Mouse (Mus musculus) gastrocnemius, adult 8-10 months (tissue): ENCODE data around the gene Htr2c. TPM values are rescaled to one million over a fixed set of nuclear protein-coding genes. Genes with fewer than 3 reads are reported as not detected.

Experiments used
- DNase-seq, 2 experiments: peaks; one replicate each; pipeline ENCODE4 v3.0.0; 2022; ENCODE audit warnings: low spot score in 2 of 2
- microRNA-seq: library from miRNA; unstranded; fragments of <30 nt; microRNA quantifications from one replicate; pipeline ENCODE4 v1.2.0, GENCODE M21; 2022
- total RNA-seq, 4 experiments: library from RNA; stranded (reverse); gene quantifications; 2 replicates each; pipeline ENCODE4 v1.2.4; 2022

Gene Htr2c
- not detected for total RNA-seq

DNA sequence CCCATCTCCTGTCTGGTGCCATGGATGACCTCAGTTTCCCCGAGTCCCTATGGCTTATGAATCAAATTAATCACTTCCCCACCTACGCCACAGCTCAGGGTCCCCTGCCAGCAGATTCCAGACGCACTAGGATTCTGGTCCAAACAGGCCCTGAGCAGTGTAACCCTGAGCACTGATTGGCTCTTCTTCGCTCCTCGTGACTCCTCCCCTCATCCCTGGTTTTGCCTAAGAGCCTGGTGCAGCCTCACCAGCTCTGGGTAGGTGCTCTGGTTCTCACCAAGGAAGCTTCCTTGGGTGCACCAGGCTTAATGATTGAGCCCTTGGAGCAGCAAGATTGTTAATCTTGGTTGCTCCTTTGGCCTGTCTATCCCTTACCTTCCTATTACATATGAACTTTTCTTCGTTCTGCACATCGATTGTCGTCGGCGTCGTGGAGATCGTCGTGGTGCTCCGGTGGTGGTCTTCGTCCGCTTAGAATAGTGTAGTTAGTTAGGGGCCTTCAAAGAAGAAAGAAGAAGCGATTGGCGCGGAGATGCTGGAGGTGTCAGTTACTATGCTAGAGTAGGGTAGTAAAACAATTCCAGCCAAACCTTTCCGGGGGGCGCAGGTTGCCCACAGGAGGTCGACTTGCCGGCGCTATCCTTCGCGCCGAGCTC, at the start of gene Htr2c:
Gene Htr2c, plus strand, starts transcription at position 256 of the 656 bp plus-strand sequence.
- no peak for DNase-seq

DNA sequence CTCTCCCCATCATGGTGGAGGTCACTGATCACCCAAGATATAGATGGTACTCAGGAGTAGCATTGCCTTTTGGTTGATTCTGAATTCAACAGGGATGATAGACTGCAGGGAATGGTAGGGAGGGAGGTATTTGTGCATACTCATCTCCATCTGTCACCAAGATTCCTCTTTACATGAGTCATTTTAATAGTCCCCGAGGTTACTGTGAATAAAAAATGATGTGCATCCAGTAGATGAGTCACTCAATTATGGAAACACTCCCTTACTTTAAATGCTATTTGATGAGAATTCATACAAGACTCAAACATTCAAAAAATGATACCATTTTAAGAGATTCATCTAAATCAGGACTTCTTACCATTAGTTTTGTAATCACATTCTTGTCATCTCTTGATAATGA, 34.1 kb upstream of the Htr2c start:
- DNase-seq, result no peak

DNA sequence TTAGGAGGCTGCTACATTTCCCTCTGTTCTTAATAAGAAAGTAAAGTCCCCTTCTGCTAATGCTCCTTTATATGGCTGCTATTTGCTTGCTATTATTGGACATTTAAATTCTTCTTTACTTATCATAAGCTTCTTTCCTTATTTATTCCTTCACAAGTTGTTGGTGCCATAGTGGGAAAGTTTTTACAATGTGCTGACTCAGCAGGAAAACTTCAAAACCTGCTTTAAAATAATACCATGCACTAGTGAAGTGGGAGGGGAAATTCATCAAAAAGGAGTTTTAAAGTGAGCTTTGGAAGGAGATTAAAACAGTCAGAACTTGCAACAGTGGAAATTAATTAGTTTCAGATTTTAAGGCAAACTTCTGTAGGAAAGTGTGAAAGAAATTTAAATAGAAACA, 26.0 kb upstream of the Htr2c start:
- no peak for DNase-seq

DNA sequence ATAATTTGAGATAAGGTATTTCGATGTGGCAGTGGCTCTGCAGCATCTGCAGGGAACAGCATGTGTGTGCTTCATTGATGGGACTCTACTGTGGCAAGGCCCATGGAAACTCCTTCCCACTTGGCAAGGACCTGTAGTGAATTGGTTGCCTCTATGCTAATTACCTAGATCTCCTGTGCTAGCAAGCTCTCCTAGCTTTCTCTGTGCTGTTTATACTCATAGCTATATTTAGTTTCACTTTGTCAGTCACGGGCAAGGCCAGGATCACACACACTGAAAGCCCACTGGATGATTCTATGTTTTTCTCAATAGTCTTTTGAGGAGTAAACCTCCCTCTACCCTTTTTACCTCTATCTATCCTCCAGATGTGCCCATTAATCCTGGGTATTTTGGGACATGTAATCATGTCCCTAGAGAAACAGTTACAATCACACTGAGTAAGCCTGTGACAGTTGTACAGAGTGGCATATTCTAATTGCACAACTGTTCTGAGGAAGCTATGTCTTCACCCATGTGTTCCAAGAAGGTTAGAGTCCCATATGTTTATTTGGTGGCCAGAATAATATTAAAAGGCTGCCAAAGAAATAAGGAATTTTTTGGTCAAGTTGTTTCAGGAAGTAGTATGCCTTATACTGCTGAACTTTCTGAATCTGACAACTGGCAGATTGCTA, 16.0 kb upstream of the Htr2c start:
- no peak for DNase-seq

DNA sequence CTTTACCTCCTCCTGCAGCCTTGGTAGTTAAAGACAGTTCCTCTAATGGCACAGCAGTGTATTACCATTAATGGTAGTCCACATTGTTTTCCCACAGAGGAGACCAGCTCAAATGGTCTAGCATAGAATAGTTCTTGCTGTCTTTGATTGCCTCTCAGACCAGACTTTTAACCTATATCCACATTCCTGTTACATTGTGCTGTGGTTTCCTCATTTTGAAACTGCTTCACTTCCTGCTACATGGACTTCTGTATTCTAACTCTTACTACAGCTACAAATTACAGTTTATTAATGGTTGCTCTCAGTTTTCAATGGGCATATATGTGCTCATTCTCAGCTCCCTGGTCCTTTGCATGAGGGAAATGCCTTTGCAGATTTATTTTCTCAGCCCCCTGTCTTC, 15.3 kb upstream of the Htr2c start:
- no peak for DNase-seq

DNA sequence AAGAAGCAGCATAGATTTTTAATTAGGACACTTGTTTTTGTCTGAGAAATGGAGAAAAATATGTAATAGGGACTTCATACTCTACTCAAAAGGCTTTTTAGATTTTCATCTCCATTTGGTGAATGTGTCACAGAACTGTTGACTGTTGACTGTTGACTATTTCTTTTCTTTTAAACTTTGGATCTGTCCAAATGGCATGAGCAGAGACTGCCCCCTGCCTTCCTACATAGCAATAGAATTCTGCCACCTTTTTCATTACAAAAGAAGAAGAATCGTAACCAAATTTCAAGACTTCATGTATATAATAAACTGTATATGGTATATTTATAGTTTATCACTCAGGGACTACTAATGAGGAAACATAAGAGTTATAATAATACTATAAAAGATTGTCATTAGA, 3.7 kb upstream of the Htr2c start:
- DNase-seq, result no peak

DNA sequence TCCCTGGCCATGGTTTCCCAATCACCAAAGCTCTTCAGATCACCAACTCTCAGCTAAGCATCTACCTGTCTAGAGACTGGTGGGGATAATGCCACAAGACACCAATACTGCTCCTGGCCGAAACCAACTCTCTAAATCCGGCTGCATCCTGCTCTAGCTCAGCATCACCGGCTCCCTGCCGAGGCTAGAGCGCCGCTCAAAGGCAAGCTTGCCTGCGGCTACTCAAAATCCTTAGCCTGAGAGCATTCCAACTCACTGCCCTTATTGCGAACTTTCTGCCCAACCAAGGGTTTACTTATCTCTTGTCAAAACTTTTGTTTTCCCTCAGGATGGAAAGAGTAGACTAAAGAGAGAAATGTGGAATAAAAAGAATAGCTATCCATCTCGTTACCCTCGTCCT, 2.4 kb upstream of the Htr2c start:
- DNase-seq, result no peak

DNA sequence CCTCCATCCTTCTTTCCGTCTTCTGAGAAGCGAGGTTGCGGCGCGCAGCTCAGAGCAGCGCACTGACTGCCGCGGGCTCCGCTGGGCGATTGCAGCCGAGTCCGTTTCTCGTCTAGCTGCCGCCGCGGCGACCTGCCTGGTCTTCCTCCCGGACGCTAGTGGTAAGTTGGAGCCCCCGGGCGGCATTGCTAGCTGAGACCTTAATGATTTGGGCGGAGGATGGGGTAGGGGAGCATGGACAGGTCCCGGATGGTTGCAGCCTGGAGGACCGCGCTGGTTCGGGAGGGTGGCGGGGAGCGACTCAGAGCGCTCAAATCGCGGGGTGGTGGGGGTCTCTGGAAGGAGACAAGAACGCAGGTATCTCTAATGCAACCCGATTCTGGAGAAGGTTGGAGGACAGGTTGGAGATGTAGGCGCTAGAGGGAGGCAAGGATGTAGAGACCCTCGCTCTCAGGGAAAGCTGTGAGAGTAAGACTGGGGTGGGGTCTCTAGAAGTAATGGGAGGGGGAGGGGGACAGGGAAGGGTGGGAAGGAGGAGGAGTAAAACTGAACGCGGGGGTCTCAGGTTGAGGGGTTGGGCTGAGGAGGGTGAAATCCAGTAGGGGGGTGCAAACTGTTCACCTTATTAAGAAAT, 718 bp downstream of the Htr2c start:
- DNase-seq, result no peak

DNA sequence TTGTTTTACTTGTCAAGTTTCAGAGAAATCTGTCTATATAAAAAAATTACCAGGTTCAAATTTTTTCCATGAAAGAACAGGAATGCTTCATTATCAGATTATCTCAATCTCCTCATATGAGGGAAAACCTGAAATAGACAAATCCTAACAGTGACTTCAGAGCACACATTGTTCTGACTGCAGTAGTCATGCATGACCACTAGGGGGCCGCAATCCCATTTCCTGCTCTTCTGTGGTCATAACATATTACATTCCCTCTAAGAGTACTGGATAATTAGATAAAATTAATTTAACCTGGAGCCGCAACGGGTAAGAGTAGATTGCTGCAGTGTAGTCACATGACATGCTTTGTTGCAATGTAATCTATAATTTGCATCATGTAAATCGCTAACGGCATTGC, 17.6 kb downstream of the Htr2c start:
- no peak for DNase-seq

DNA sequence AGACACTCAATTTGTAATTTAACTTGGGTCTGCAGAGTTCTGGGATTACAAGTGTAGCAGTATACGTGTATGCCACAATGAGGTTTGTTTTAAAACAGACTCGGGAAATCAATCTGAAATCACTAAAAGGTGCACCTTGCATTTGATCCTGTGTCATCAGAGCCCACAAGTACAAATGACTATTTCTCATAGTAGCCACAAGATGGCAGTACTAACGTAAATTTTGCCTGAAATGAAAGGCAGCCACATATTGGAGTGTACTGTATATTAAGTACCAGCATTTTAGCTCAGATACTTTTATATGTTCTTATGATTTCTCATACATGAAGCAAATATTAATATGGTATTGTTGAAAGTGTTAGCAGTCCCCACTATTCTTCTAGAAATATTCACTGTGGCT, 93.4 kb downstream of the Htr2c start:
- DNase-seq, result no peak

DNA sequence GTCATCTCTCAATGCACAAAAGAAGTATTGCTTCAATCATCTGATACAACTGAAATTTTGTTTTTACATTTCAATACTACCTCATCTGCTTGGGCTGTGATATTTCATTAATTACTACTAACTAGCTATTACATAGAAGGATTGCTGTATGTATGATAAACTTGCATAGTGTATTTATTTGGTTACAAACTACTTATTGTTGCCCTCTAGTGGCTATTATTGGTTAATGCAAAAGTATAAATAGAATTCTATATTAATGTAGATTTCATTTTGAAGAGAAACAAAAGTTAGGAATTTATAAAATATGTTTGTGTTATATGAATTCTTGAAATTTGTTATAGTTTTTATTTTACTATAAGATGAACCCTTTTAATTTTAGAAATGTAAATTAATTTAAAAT, 109.3 kb downstream of the Htr2c start:
- DNase-seq, result no peak

DNA sequence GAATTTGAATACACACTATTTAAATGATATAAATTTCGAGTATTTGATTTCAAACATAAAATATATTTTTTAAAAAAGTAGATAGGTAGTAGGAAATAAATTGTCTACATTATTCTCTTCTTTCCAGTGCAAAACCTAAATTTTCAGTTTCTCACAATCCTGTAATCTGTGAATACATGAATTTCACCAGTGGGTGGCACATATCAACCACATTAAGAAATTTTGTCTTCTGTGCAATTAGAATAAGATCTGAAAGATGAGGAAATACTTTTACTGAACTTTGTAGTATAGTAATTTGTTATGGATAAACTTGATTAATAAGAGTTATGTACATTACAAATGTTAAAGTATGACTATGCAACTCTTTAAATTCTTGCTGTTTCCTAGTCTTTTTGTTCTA, 156.8 kb downstream of the Htr2c start:
- no peak for DNase-seq

DNA sequence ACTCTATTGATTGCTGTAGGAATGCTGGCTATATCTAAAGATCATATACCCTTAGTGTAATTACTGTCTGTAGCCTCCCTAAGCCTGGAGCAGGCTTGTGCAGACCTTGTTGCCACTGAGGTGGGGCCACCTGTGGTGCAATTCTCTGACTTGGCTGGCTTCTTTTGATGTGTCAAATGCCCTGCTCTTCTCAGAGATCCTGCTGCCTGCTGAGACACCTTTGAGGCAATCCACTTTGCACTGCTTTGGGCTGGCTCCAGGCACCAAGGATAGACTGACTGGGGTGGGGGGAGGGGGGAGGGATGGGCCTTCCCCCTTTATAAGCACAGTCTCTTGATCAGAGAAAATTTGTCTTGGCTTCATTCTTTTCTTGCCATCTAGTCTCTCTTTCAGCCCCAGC, 252.9 kb downstream of the Htr2c start:
- no peak for DNase-seq

DNA sequence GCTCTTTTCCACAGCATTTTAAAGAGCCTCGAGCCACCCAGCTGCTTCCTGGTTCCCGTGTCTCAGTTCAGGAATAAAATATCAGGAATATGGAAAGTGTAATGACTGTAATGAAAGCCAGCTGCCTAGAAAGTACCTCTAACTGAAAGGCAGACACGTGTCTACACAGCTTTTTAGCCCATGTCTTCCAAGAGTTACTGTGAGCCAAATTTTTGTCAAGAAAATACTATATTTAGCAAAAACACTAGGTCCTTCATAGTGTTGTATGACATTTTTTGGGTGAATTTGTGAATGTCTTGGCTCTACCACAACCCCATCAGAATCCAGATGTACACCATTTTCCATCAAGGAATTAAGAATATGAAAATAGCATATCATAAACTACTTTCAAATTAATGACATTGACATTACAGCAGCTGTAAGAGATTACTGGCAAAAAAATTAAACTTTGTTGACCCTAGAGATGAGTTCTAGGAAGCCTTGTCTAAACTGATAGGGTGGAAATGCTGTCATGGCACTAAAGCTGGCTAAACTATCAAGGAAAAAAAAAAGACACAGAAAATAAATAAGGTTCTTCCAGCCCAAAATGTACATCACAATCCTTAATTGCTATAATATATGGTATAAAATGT, 255.2 kb downstream of the Htr2c start:
- DNase-seq, result no peak

DNA sequence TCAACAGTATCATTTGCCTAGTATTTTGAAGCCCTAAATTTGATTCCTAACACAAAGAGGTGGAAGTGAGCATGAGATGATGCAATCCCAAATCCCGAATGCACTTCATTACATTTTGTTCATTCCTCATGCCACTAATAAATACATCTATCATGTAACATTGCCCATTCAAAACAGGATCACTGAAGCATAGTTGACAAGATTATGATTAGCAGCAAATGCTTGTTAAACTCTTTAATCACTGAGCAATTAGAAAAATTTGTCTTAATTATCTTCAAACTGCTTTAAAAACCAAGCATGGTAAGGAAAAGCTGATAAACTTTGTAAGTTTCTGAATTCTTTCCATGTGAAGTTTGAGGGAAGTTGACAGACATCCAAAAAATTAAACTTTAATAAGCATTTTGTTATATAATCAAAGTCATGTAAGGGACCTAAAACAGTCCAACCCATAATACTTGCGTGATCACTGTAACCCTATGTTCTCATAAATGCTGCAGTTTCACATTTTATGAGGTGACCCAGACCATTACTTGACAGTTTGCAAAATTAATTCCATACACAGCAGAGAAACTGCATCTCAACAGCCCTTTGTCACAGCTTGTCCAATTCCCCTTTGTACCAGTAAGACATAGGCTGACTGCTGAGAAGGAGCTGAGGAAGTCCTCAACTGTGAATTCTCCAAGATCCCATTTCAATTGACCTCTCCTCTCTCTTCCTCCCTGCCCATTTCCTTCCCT, 276.7 kb downstream of the Htr2c start:
- DNase-seq, result no peak

Small RNA genes lying within 50 kb of the gene (microRNA-seq; reads per million reads assigned to microRNA genes)
- gene Gm22650 (not detected), gene Gm24627 (not detected), gene Mir1264 (not detected), gene Mir1298 (not detected), gene Mir1912 (not detected), gene Mir448 (not detected), gene Mir764 (not detected)
